Comparison of ENCODE assay signal across 16 mouse cellular contexts in genomic region chr17:4967201-4967600, GRCm38 (mm10).
DNase-seq lines count a peak whose midpoint lies in the region.
"Had no signal": no experiment of that assay in that cellular context is flagged by ENCODE, and none has a peak within 500 bp of the region (broad histone marks: within the 10 kb centered on the region; RNA-seq: fewer than 3 reads in every experiment).

No protein-coding gene starts in this region.

- DNase-seq in heart, adult 11 months: peak; percentile 43
- no peak for DNase-seq in heart, adult 9 months (ENCODE audit: low spot score in 2 of 2)
- peak; percentile 51 for DNase-seq in ES-CJ7 (ENCODE audit: low read depth, low spot score)
- peak; percentile 43 for DNase-seq in ZHBTc4 (ENCODE audit: low read depth, low spot score)
- no peak for DNase-seq in cerebellum, postnatal 4 days (ENCODE audit: low spot score in 2 of 2)
- DNase-seq: adrenal gland, adult 2 months; adrenal gland, postnatal 10 days; adrenal gland, postnatal 25 days; B cell, adult 2 months; cerebellum, adult 11 months; cerebellum, adult 18-20 months; cerebellum, adult 8-10 months; cerebellum, adult 9-11 months; cerebellum, postnatal 14 days; cerebellum, postnatal 36 days; forebrain, postnatal 0 days had no signal

Comparison
In these comparisons a context has a peak if more than half of its experiments do, and no peak if none do; other contexts are left out.
1. DNase-seq: peak in heart, adult 11 months (single experiment), ES-CJ7 (single experiment) and ZHBTc4 (single experiment); none in heart, adult 9 months (0 of 2) and cerebellum, postnatal 4 days (0 of 2).